Mouse (Mus musculus): ENCODE measurements around the gene Dirc2.

DNA sequence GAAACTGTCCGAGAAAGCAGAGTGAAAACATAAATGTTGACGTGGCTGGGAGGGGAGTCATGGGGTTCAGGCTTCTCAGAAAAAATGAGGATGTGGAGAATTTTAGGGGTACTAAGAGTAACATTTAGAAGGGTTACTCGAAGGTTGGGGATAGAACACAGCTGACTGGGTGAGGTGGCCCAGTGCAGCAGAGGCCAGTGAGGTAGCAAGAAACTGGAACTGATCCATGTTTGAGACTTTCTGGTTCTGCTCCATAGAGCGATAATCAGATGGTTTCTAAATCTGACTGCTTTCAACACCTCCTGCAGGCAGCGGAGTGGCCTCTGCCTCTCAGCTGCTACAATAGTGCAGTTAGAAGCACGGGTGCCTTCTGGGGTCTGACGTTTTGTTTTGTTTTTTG is 7.6 kb upstream of the Dirc2 start:
- TF ChIP-seq CTCF (IDR thresholded peaks at IDR 0.05; ENCODE audit: low read depth) (no peak), EP300 (IDR thresholded peaks at IDR 0.05; ENCODE audit: low read depth) (no peak)
